Mouse (Mus musculus): ENCODE measurements around the gene 9530053A07Rik.
A peak's percentile ranks its signal among the peaks of the same experiment; 100 is the strongest.
"Not testable (repeated sequence)": the region's sequence is repeated elsewhere in the genome, so short reads cannot be mapped to it uniquely, and the experiment has no call there.

Gene 9530053A07Rik

DNA sequence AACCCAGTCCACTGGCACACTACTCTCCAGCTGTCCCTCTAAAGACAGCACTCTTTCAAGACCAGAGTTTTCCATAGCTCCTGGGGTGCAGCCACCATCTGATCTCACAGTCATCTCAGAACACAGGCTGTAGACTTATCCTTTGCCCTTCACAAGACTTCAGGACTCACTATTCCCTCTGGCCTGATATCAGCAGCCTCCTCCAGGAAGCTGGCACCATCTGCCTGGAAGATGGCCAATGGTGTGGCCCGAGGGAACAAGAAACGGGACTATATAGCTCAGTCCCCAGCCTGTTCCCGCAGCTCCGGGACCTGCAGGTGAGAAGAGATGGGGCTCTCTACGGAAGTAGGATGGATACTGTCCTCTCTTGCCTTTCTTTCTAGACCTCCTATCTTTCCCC, at the start of gene 9530053A07Rik:
TSS of gene 9530053A07Rik (plus strand) at position 301 of the 400 bp plus-strand sequence.
- DNase-seq, result no peak

DNA sequence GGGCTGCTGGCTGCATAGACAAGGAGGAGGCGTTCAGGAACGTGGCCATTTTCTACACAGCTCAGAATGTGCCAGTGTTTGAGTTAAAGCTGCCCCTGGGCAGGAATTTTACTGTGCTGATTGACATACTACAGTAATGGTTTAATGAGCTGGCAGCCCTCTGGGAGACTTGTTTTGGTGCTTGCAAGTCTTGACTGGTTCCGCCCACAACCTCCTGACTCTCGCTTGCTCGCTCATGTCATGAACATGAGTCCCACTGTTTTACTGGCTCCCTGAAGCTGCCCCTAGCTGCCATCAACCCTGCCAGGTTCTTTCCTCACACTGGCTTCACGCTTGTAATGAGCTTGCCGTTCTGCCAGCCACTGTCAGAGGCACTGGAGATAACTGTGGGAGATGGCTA, 45.1 kb upstream of the 9530053A07Rik start:
- DNase-seq, result no peak

DNA sequence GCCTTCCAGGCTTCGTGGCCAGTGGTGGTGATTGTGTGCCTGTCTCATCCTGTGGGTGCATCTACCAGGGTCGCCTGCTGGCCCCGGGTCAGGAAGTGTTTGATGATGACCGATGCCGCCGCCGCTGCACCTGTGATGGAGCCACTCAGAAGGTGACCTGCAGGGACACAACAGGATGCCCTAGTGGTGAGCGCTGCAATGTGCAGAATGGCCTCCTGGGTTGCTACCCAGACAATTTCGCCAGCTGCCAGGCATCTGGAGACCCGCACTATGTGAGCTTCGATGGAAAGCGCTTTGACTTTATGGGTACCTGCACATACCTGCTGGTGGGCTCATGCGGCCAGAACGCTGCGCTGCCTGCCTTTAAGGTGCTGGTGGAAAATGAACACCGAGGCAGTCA, 43.0 kb upstream of the 9530053A07Rik start:
- DNase-seq, result no peak

DNA sequence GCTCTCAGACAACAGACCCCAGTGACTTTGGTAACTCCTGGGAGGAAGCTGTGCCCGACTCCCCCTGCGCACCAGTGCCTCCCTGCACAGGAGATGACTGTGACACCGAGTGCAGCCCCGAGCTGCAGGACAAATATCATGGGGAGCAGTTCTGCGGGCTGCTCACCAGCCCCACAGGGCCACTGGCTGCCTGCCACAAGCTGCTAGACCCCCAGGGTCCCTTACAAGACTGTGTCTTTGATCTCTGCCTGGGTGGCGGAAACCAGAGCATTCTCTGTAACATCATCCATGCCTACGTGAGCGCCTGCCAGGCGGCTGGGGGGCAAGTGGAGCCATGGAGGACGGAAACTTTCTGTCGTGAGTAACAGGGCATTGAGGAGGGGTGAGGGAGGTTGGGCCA, 35.7 kb upstream of the 9530053A07Rik start:
- DNase-seq, result no peak

DNA sequence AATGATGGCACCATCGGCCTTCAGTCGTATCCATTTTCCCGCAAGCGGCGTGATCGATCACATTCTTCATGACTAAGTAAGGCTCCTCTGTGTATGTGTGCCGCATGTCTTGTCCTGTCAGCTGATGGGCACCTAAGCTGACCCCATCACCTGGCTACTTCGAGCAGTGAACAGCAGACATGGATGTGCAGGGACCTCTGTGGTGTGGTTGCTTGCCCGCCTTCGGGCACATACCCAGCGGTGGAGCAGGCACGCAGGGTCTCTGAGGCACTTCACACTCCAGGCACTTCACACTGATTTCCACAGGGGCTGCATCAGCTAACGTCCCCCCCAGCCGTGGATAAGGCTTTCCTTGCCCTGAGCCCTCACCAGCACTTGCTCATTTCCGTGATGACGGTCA, 30.2 kb upstream of the 9530053A07Rik start:
- DNase-seq, result no peak

DNA sequence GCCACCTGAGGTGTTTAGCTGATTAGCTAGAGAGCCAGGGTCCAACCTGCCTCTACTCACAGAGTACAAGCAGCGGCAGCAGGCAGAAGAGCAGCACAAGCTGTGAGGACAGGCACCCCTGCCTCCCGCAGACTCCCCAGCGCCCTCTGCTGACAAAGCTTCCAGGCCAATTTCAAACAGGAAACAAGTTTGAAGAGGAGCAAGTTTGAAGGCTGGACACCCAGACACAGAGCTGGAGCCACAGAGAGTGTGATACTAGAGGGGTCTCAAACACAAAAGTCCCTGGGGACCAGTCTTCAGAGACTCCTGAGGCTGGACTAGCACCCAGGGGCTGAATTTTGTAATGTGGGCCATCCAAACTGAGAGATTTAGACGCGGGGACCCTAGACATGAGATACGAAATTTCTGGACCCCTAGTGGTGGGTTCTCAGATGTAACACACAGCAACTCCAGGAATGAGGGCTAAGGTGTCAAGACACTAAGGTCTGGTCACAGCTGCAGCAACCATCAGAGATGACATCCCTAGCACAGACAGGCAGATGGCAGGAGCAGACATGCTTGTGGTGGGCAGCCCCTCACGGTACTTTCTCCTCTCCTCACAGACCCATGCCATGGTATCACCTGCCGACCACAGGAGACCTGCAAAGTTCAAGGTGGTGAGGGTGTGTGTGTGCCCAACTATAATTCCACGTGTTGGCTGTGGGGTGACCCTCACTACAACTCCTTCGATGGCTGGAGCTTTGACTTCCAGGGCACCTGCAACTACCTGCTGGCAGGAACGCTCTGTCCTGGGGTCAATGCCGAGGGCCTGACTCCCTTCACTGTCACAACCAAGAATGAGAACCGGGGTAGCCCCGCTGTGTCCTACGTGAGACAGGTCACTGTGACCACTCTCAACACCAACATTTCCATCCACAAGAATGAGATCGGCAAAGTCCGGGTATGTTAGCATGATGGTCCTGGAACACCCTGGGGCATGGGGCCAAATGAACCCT, 28.4 kb upstream of the 9530053A07Rik start:
- DNase-seq, result peak; percentile 21 to 37

DNA sequence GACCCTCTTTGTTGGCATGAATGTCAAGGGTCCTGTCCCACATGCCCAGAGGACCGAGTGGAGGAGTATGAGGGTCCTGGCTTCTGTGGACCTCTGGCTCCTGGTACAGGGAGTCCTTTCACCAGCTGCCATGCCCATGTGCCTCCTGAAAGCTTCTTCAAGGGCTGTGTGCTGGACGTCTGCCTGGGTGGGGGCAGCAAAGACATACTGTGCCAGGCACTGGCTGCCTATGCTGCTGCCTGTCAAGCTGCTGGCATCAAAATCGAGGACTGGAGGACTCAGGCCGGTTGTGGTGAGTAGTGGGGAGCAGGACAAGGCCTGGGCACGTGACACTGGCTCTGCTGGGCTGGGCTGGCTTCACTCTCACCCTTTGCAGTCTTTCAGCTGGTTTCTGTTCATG, 26.3 kb upstream of the 9530053A07Rik start:
- DNase-seq, result not testable (repeated sequence)

DNA sequence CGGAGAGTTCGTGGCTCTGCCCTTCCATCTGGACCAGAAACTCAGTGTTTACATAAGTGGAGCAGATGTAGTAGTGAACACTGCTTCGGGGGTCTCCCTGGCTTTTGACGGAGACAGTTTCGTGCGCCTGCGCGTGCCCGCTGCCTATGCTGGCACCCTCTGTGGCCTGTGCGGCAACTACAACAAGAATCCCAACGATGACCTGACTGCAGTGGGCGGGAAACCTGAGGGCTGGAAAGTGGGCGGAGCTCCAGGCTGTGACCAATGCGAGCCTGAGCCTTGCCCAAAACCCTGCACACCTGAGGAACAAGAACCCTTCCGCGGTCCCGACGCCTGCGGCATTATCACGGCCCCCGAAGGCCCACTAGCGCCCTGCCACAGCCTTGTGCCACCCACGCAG, 24.6 kb upstream of the 9530053A07Rik start:
- no peak for DNase-seq

DNA sequence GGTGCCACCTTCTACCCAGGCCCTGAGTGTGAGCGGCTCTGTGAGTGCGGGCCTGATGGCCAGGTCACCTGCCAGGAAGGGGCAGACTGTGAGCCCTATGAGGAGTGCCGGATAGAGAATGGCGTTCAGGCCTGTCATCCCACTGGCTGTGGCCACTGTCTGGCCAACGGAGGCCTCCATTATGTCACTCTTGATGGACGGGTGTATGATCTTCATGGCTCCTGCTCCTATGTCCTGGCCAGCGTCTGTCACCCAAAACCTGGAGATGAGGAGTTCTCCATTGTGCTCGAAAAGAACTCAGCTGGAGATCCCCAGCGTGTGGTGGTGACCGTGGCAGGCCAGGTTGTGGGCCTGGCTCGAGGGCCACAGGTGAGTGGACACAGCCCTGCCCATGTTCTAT, 23.0 kb upstream of the 9530053A07Rik start:
- DNase-seq, result no peak

DNA sequence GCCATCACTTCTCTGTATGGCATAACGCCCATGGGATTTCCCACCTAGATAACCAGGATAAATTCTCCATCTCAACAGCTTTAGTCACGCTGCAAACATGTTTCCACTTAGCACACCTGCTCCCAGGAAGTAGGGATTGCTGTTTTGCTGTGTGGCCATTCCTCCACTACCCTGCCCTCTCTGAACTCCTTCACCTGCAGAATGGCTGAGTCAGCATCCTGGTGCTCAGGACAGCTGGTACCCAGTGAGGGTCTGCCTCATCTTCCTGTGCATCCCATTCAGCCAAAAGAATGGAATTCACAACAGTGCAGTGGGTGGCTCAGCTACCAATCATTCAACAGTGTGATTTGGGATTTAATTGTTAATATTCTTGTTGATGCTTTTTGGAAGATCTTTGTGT, 14.6 kb upstream of the 9530053A07Rik start:
- no peak for DNase-seq

DNA sequence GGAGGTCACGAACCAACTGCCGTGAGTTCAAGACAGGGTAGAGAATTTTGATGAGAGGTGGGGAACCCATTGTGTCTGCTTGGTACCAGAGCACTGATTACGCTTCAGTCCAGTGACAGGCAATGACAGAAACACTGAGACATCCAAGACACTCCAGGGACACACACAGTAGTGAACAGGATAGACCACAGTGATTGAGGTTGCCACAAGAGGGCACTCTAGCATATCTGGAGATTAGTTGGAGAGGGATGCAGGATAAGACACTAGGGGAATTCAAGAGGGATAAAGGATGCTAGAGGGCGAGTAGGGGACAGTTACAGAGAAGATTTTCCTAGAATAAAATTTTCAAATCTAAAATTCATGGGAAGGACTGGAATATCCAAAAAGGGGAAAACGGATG, 8.3 kb downstream of the 9530053A07Rik start:
- peak; percentile 12 to 13 for DNase-seq

DNA sequence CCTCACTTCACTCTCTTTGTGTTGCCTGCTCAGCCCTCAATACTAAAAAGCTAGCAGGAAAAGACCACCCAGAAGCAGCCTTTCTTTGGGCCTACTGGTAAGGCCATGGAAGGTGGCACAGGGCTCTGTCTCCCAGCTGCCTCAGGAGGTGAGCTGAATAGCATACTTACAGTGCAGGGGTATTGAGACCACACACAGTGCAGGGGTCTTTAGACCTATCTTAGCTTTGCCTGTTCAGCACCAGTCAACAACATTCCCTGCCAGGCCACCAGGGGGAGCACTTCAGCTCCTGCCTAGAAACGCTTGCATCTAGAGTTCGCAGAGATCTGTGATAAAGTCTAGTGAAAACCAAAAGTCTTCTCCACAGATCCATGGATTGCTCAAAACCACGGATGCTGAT, 19.0 kb downstream of the 9530053A07Rik start:
- DNase-seq, result peak; percentile 86 to 87

DNA sequence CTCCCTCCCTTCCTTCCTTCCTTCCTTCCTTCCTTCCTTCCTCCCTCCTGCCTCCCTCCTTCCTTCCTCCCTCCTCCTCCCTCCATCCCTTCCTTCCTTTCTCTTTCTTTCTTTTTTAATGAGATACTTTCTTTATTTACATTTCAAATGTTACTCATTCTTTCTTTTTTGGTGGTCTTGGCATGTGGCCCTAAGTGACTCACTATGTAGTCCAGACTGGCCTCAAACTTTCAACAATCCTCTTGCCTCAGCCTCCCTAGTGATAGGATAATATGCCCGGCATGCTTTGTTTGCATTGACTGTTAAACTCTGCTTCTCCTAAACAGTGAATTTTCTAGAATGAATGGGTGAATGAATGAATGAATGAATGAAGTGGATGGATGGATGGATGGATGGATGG, 20.6 kb downstream of the 9530053A07Rik start:
- DNase-seq, result no peak

DNA sequence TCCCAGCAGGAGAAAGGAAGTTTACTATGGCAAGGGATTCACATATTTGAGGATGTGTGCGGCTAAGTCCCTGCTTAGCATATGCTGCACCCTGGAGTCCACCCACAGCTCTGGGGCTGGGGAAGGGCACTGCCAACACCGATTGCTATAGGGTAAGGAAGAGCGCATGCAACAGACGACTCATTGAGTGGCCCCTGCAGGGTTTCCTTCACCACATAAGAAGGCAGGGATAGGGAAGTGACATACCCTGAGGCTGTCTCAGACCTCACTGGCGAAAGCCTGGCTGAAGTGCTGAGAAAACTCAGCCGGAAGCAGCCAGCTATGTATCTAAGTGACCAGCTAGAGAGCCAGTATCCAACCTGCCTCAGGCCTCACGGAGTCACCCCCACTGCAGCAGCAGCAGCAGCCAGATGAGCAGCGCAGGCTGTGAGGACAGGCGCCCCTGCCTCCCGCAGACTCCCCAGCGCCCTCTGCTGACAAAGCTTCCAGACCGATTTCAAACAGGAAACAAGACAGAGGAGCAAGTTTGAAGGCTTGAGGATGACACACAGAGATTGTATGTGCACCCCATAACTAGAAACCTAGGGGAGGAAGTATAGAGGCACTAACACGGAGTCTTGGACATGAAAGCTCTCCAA, 22.4 kb downstream of the 9530053A07Rik start:
- peak; percentile 63 to 64 for DNase-seq

DNA sequence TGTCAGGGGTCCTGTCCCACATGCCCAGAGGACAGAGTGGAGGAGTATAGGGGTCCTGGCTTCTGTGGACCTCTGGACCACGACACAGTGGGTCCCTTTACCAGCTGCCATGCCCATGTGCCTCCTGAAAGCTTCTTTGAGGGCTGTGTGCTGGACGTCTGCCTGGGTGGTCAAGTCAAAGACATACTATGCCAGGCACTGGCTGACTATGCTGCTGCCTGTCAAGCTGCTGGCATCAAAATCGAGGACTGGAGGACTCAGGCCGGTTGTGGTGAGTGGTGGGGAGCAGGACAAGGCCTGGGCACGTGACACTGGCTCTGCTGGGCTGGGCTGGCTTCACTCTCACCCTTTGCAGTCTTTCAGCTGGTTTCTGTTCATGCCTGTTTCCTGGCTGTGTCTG, 24.3 kb downstream of the 9530053A07Rik start:
- not testable (repeated sequence) for DNase-seq

DNA sequence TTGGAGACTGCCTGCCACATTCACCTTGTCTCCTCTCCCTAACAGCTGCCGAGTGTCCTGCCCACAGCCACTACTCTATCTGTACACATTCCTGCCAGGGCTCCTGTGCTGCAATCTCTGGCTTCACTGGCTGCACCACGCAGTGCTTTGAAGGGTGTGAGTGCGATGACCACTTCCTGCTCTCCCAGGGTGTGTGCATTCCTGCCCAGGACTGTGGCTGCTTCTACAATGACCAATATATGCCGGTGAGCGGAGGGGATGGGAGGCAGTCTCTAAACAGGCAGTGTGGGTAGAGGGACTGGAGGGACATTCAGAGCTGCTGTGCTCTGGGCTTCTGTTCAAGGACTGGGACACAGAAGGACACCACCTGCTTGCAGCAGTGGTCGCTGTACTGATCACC, 30.0 kb downstream of the 9530053A07Rik start:
- no peak for DNase-seq

DNA sequence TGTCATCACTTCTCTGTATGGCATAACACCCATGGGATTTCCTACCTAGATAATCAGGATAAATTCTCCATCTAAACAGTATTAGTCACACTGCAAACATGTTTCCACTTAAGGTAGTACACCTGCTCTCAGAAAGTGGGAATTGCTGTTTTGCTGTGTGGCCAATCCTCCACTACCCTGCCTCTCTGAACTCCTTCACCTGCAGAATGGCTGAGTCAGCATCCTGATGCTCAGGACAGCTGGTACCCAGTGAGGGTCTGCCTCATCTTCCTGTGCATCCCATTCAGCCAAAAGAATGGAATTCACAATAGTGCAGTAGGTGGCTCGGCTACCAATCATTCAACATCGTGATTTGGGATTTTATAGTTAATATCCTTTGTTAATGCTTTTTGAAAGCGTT, 30.6 kb downstream of the 9530053A07Rik start:
- DNase-seq, result no peak

DNA sequence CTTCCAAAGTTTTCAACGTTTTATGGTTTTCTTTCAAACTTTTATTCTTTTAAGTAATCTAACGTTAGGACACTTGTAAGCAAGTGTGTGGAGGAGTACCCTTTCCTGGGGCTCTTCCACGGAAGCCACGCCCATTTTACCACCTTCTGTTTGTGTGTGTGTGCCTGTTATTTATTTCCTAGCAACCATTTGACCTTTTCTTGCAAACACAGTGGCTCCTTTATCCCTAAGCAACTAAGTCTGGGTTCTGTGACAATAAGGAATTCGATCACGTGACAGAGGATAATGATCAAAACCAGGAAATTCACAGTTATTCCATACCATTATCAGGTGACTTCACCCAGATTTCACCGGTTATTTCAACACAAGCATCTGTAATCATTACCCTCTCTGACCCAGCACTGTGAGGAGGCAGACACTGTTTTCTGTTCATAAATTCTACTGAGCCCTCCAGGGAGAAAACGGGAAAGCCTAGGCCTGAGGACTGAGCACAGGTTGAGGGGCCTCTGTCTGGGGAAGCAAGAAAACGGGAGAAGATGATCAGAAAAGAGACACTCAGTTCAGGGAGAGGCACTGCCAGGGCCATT, 32.0 kb downstream of the 9530053A07Rik start:
- no peak for DNase-seq

DNA sequence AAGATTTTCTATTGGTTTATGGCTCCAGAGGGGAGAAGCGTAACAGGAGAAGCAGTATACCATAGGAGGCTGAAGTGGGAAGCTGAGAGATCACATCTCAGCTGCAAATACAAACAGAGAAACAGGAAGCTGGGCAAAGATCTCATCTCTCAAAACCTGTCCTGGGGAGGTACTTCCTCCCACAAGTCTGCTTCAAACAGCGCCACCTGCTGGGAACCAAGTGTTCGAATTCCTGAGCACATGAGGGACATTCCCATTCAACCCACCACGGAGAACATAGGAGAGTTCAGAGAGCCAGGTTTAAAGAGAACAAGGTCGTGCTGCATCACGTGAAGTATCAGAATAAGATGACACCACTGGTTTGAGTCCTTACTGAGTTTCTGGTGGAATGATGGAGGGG, 36.1 kb downstream of the 9530053A07Rik start:
- DNase-seq, result peak; percentile 39 to 41

DNA sequence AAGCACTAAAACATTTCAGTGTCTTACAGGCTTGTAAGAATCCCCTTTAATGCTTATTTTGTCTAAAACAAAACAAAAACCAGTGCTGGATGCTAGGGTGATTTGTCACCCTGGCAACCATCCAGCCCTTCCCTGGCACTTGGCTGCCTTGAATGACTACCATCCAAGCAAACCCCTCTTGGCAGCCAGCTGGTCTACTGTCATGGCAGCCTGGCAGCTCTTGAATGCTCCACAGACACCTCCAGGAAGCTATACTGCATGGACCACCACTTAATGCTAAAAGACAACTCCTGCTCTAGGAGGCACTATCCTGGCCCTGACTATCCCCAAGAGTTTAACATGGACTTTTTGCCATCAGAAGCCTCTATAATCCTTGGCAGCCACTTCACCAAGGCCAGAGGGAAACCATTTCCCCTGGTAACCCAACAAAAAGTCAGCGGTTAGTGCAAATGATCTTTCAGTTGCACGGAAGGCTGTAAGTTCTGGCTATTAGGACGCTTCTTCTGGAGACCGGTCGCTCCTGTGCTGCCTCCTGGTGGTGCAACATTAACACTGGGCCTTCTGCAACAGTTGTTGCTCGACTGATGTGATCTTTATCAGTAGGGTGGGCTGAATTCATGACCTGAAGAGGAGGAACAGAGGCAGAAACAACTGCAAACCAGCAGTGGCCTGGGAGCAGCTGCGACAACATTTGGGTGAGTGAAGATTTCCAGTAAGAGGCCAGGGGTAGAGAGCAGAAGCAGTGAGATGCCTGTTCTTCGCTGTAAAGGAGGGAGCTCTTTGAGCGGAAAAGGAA, 39.3 kb downstream of the 9530053A07Rik start:
- DNase-seq, result peak; percentile 81 to 82

DNA sequence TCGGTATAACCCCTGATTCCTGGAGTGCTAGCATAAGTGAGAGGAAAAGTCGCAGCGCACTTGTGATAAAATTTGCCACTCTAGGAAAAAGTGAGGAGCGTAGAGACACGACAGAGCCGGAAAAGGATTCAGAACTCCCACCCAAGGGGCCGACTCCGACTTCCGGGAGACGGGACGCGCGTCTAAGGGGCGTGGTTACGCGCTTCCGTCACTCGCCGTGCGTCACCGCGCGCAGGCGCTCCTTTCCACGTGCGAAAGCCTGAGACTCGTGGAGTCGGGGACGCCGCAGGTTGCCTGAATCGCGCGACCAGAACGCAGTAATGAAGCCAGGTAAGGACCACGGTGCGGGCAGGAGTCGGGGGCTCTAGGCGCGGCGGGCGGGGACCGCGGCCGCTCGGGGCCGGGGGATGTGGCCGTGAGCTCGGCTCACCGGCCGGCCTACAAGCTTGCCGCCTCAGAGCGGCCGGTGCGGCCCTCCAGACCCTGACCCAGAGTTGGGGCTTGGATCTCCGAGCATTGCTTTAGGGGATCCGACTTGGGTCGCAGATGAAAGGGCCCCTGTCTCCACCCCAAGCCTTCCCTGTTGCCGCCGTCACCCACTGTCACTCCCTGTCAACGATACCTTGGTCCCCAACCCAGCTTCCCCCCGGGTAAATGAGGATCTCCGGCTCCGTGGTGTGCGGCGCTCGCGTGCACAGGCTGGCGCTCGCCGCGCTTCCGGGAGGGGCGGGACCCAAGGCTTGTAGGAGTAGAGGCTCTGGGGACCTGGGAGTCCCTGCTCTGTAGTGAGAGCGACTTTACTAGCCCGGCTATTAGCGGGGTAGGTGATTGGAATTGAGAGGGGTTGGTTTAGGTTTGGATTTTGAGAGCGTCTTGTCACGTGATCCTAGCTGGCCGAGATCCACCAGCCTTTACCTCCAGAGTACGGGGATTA, 40.5 kb downstream of the 9530053A07Rik start, which contains the start of gene Fbl:
TSS of gene Fbl (plus strand) at position 222 of the 934 bp plus-strand sequence.
- DNase-seq, result peak; percentile 93 to 94

DNA sequence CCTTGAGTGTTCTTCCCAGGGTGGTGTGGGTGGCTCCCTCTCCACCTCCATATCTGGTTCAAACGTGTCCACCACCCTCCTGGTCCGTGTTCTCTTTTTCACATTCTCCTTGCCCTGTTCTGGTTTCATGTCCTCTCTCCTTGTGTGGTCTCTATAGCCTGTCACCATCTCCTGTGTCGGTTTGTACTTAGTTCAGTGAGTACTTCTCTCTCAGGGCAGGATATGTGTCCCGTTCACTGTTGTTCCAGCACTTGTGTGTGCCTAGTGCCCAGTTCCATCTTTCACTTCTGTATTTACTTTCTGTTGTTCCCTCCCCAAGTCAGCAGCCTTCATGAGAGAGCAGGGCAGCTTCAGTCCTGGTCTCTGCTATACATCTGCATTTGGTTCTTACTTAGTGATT, 46.1 kb downstream of the 9530053A07Rik start:
- DNase-seq, result no peak
